Mouse (Mus musculus): ENCODE data around the gene Lrrc4. TPM values are rescaled to one million over a fixed set of nuclear protein-coding genes. Genes with fewer than 3 reads are reported as not detected.

The Lrrc4 gene
- polyA plus RNA-seq, 1 experiment from 2014 or later: 0.22 TPM

DNA sequence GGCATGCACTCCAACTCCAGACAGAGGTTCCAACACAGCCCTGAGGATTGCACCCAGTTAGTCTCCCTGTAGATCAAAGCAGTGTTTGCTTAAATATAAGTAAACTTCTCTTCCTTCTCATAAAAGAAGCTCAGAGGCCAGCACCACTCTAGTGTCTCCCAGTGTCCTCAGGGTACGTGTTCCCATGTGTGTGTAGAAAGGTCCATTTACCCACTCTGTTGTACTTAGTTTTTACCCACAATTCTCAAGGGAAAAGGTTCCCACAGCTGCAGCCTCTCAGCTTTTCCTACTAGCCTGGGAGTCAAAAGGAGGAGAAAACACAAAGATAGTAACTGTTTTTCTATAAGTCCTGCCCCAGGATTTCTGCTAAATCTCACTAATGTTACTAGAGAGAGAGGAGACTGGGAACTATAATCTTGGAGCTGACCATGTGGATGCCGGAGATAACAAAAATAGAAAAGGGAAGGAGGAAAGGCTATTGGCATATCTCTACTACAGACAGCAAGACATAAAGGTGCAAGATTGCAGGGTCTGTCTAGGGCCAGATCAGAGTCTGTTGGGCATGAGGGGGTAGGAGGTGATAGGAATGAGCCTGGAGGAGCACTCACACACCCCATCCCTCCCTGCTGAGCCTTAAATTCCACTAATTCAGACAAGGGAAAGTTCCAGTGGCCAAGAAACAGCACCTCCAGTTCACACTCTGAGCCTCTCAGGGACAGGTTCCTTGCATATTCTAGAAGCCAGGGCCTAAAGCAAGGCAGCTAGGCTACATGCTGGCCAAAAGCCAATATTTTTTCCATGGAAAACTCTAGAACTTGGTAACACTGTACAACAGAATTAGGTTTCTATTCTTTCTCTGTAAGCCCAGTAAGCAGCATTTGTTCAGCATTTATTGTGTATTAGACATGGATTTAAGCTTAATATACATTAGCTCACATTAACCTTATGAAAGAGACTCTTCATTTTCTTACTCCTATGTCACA, 25.9 kb upstream of the Lrrc4 start:
- Histone ChIP-seq H3K36me3 (ENCODE audit: control insufficient read depth, insufficient read depth) (no peaks in the 10 kb centered on the region), H3K27ac (ENCODE audit: low read length) (0 out of 2 replicates have a peak overlapping the region, but pooled peaks have one; percentile 37), H3K4me1 (ENCODE audit: control insufficient read depth, insufficient read depth, low read length) (peaks cover 29% of the 10 kb centered on the region), H3K9ac (ENCODE audit: low read length) (no peak overlapping the region), H3K4me3 (ENCODE audit: low read length) (no peak overlapping the region), H3K4me2 (ENCODE audit: low read depth, low read length) (no peak overlapping the region), H3K27me3 (ENCODE audit: control insufficient read depth, insufficient read depth, low read length) (no peaks in the 10 kb centered on the region), H3K9me3 (replicated peaks; ENCODE audit: control insufficient read depth, low read length) (no peaks in the 10 kb centered on the region)
- WGBS: 37% methylated on average over 2 of the region's 2 CpGs
- ATAC-seq (replicated peaks; ENCODE audit: extremely low read depth, insufficient read depth, low FRiP score): no peak

DNA sequence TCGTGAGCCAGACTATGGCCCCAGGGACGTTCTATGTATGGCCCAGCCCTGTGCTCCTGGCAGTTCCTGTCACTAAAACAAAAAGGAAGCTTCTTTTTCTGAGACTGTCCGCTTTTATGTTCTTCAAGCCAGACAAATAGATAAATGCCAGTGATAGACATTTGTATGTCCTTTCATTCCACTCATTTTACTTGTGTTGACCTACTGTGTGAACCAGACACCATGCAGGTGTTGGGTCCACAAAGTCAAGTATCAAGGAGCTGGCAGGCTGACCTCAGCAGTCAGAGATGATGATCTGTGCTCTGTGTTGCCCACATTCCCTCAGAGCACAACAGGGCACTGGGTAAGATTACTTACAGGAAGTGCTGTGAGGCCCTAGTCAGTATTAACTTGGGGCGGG, 25.2 kb upstream of the Lrrc4 start:
- Histone ChIP-seq H3K27me3 (ENCODE audit: control insufficient read depth, insufficient read depth, low read length) (no peaks in the 10 kb centered on the region), H3K4me2 (ENCODE audit: low read depth, low read length) (no peak overlapping the region), H3K4me1 (ENCODE audit: control insufficient read depth, insufficient read depth, low read length) (peaks cover 29% of the 10 kb centered on the region), H3K27ac (ENCODE audit: low read length) (no peak overlapping the region), H3K36me3 (ENCODE audit: control insufficient read depth, insufficient read depth) (no peaks in the 10 kb centered on the region), H3K9me3 (replicated peaks; ENCODE audit: control insufficient read depth, low read length) (no peaks in the 10 kb centered on the region), H3K4me3 (ENCODE audit: low read length) (no peak overlapping the region), H3K9ac (ENCODE audit: low read length) (no peak overlapping the region)
- 74% methylated on average over 4 of the region's 4 CpGs for WGBS
- no peak for ATAC-seq (replicated peaks; ENCODE audit: extremely low read depth, insufficient read depth, low FRiP score)

DNA sequence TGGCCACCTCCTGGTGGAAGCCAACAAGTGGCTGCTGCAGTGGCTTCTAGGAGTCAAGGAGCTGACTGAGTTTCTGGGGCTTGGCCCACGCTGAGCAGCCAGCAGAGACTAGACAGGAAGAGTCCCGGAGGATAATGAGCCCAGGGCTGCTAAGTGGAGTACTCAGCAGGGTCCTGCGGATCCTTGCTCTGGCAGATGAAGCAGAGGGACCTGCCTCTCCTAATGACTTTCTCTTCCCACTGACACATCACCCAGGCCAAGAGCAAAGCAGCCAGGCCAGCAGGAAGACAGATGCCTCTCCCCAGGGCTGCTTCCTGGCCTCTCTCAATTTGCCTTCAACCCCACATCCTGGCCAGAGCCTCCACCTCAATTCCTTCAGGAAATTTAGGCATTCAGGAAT, 23.9 kb upstream of the Lrrc4 start:
- 45% methylated on average over 3 of the region's 3 CpGs for WGBS
- H3K9me3 ChIP-seq (replicated peaks; ENCODE audit: control insufficient read depth, low read length): no peaks in the 10 kb centered on the region
- no peaks in the 10 kb centered on the region for H3K36me3 ChIP-seq (ENCODE audit: control insufficient read depth, insufficient read depth)
- H3K4me2 ChIP-seq (ENCODE audit: low read depth, low read length): no peak overlapping the region
- H3K9ac ChIP-seq (ENCODE audit: low read length): no peak overlapping the region
- H3K4me1 ChIP-seq (ENCODE audit: control insufficient read depth, insufficient read depth, low read length): peaks cover 29% of the 10 kb centered on the region
- no peak overlapping the region for H3K4me3 ChIP-seq (ENCODE audit: low read length)
- ATAC-seq (replicated peaks; ENCODE audit: extremely low read depth, insufficient read depth, low FRiP score): no peak
- H3K27ac ChIP-seq (ENCODE audit: low read length): no peak overlapping the region
- no peaks in the 10 kb centered on the region for H3K27me3 ChIP-seq (ENCODE audit: control insufficient read depth, insufficient read depth, low read length)

DNA sequence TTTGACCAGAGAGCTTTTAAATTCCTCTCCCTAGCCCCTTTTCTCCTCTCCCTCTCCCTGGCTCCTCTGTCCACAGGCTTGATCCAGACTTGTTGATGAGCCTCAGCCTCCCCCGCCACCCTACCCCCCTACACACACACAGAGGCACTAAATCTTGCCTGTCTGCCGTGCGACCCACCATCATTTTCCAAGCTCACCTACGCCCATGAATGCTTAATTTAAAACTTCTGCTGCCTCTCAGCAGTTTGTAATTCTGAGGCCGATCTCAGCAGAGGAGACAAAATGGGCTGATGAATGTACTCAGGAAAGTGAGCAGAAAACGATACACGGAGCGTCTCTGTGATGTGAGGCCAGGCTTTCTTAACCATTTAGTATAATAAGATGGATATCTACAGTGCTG, 23.1 kb upstream of the Lrrc4 start:
- H3K4me2 ChIP-seq (ENCODE audit: low read depth, low read length): no peak overlapping the region
- 76% methylated on average over 8 of the region's 8 CpGs for WGBS
- H3K9me3 ChIP-seq (replicated peaks; ENCODE audit: control insufficient read depth, low read length): no peaks in the 10 kb centered on the region
- no peaks in the 10 kb centered on the region for H3K27me3 ChIP-seq (ENCODE audit: control insufficient read depth, insufficient read depth, low read length)
- H3K27ac ChIP-seq (ENCODE audit: low read length): no peak overlapping the region
- H3K36me3 ChIP-seq (ENCODE audit: control insufficient read depth, insufficient read depth): no peaks in the 10 kb centered on the region
- peaks cover 31% of the 10 kb centered on the region for H3K4me1 ChIP-seq (ENCODE audit: control insufficient read depth, insufficient read depth, low read length)
- no peak for ATAC-seq (replicated peaks; ENCODE audit: extremely low read depth, insufficient read depth, low FRiP score)
- H3K4me3 ChIP-seq (ENCODE audit: low read length): no peak overlapping the region
- no peak overlapping the region for H3K9ac ChIP-seq (ENCODE audit: low read length)

DNA sequence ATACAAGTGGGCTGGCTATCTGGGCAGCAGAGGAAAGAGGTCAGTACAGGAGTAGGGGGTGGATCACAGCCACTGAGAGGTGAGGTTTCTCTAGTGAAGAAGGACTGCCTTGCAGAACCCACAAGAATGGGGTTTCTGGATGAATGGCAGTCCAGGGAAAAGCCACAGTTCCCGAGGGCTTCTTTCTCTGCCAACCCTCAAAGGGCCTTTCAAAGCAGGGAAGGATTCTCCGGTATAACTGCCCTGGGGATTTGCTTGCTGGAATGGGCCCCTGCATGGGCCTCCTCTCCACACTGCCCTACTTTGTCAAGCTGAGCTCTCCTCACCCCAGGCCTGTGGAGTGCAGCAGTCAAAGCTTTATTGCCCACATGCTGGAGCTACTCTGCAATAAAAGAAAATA, 22.1 kb upstream of the Lrrc4 start:
- ATAC-seq (replicated peaks; ENCODE audit: extremely low read depth, insufficient read depth, low FRiP score): no peak
- Histone ChIP-seq H3K27me3 (ENCODE audit: control insufficient read depth, insufficient read depth, low read length) (no peaks in the 10 kb centered on the region), H3K27ac (ENCODE audit: low read length) (no peak overlapping the region), H3K4me2 (ENCODE audit: low read depth, low read length) (no peak overlapping the region), H3K4me3 (ENCODE audit: low read length) (no peak overlapping the region), H3K9me3 (replicated peaks; ENCODE audit: control insufficient read depth, low read length) (no peaks in the 10 kb centered on the region), H3K9ac (ENCODE audit: low read length) (no peak overlapping the region), H3K36me3 (ENCODE audit: control insufficient read depth, insufficient read depth) (no peaks in the 10 kb centered on the region), H3K4me1 (ENCODE audit: control insufficient read depth, insufficient read depth, low read length) (peaks cover 41% of the 10 kb centered on the region)
- WGBS: 33% methylated on average over 2 of the region's 2 CpGs

DNA sequence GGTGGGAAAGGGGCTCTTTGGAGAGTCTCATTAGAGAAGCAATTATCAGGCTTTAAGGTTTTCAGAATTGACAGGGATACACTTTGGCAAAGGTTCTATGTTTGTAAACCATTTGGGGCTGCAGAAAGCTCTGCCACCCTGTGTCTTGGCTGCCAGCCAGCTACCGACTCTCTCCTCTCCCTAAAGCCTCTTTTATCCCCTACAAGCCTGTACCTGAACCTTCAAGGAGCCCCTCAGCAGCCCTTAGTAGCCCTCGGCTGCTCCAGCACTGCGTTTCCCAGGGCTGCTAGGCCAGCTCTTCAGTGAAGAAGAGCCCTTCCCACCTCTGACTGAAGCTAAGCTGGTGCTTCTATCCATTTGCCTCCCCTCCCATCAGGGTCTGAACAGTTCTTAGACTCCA, 21.6 kb upstream of the Lrrc4 start:
- WGBS: 35% methylated on average over 3 of the region's 3 CpGs
- H3K9me3 ChIP-seq (replicated peaks; ENCODE audit: control insufficient read depth, low read length): no peaks in the 10 kb centered on the region
- H3K4me2 ChIP-seq (ENCODE audit: low read depth, low read length): no peak overlapping the region
- no peak overlapping the region for H3K9ac ChIP-seq (ENCODE audit: low read length)
- no peak for ATAC-seq (replicated peaks; ENCODE audit: extremely low read depth, insufficient read depth, low FRiP score)
- H3K4me1 ChIP-seq (ENCODE audit: control insufficient read depth, insufficient read depth, low read length): peaks cover 40% of the 10 kb centered on the region
- no peak overlapping the region for H3K4me3 ChIP-seq (ENCODE audit: low read length)
- H3K27me3 ChIP-seq (ENCODE audit: control insufficient read depth, insufficient read depth, low read length): no peaks in the 10 kb centered on the region
- H3K27ac ChIP-seq (ENCODE audit: low read length): no peak overlapping the region
- no peaks in the 10 kb centered on the region for H3K36me3 ChIP-seq (ENCODE audit: control insufficient read depth, insufficient read depth)

DNA sequence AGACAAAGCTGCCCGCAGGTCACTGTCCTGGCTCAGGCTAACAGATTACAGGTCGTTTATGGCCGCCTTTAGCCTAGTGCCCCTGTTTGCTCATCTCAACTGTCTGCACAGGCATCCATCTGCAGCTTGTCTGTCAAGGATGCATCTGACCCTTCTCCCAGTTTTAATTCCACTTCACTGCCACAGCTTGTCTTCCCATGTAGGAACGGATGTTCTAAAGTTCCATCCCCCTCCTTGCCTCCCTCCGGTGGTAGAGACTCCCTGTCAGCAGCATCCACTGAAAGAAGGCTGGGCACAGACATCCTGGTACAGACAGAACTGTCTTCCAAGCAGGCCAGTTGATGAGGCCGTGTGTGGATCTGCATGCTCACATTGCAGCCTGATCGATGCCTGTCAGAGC, 20.8 kb upstream of the Lrrc4 start:
- no peak overlapping the region for H3K27ac ChIP-seq (ENCODE audit: low read length)
- no peak overlapping the region for H3K4me3 ChIP-seq (ENCODE audit: low read length)
- H3K4me2 ChIP-seq (ENCODE audit: low read depth, low read length): no peak overlapping the region
- no peaks in the 10 kb centered on the region for H3K9me3 ChIP-seq (replicated peaks; ENCODE audit: control insufficient read depth, low read length)
- no peaks in the 10 kb centered on the region for H3K36me3 ChIP-seq (ENCODE audit: control insufficient read depth, insufficient read depth)
- no peaks in the 10 kb centered on the region for H3K27me3 ChIP-seq (ENCODE audit: control insufficient read depth, insufficient read depth, low read length)
- WGBS: 72% methylated on average over 7 of the region's 7 CpGs
- no peak for ATAC-seq (replicated peaks; ENCODE audit: extremely low read depth, insufficient read depth, low FRiP score)
- peaks cover 42% of the 10 kb centered on the region for H3K4me1 ChIP-seq (ENCODE audit: control insufficient read depth, insufficient read depth, low read length)
- no peak overlapping the region for H3K9ac ChIP-seq (ENCODE audit: low read length)

DNA sequence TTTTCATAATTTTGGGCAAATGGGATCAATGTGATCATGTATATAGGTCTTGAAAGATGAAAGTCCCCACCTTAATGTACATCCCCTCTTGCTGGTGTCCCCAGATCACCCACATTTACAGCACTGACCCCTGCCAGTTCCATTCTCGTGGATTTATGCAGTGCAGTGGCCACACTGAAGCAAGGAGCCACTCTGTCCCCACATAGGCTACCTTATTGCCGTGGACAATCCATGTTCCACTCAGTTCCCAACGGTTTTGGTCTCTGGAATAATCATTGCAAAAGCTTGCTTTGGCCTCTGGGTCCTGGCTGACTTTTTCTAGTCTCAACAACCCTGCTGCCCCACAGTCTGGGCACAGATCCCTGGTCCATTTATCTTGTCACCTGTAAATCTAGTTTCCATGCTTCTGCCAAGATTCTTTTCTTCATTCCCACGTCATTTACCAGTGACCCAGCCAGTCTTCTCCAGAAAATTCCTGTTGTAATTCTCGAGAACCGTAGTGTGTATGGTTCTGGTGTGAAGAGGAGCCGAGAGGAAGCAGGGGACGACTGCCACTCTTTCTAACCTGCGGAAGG, 18.9 kb upstream of the Lrrc4 start:
- no peaks in the 10 kb centered on the region for H3K27me3 ChIP-seq (ENCODE audit: control insufficient read depth, insufficient read depth, low read length)
- H3K36me3 ChIP-seq (ENCODE audit: control insufficient read depth, insufficient read depth): no peaks in the 10 kb centered on the region
- no peak overlapping the region for H3K4me2 ChIP-seq (ENCODE audit: low read depth, low read length)
- 80% methylated on average over 9 of the region's 9 CpGs for WGBS
- no peaks in the 10 kb centered on the region for H3K9me3 ChIP-seq (replicated peaks; ENCODE audit: control insufficient read depth, low read length)
- H3K4me1 ChIP-seq (ENCODE audit: control insufficient read depth, insufficient read depth, low read length): peaks cover 41% of the 10 kb centered on the region
- no peak overlapping the region for H3K4me3 ChIP-seq (ENCODE audit: low read length)
- no peak for ATAC-seq (replicated peaks; ENCODE audit: extremely low read depth, insufficient read depth, low FRiP score)
- no peak overlapping the region for H3K9ac ChIP-seq (ENCODE audit: low read length)
- H3K27ac ChIP-seq (ENCODE audit: low read length): no peak overlapping the region

DNA sequence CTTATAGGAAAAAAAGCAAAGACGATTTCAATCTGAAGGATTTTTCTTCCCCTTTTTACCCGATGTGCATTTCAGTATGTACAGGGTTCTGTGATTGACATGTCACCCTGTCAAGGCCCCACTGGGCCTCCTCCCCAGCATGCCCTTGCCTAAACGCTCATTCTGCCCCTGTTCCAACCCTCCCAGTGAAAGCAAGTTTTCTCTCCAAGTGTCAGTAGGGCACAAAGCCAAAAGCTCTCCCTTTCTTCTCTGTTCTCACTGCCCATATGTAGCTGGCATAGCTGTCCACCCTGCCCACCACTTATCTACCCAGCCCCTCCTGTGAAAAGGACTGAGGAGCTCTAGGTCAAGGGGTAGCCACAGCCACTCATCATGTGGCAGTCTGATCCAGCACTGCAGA, 17.8 kb upstream of the Lrrc4 start:
- H3K9ac ChIP-seq (ENCODE audit: low read length): no peak overlapping the region
- H3K4me2 ChIP-seq (ENCODE audit: low read depth, low read length): no peak overlapping the region
- H3K4me3 ChIP-seq (ENCODE audit: low read length): no peak overlapping the region
- H3K27me3 ChIP-seq (ENCODE audit: control insufficient read depth, insufficient read depth, low read length): no peaks in the 10 kb centered on the region
- no peak for ATAC-seq (replicated peaks; ENCODE audit: extremely low read depth, insufficient read depth, low FRiP score)
- WGBS: 37% methylated on average over 3 of the region's 3 CpGs
- peaks cover 40% of the 10 kb centered on the region for H3K4me1 ChIP-seq (ENCODE audit: control insufficient read depth, insufficient read depth, low read length)
- H3K36me3 ChIP-seq (ENCODE audit: control insufficient read depth, insufficient read depth): no peaks in the 10 kb centered on the region
- no peak overlapping the region for H3K27ac ChIP-seq (ENCODE audit: low read length)
- no peaks in the 10 kb centered on the region for H3K9me3 ChIP-seq (replicated peaks; ENCODE audit: control insufficient read depth, low read length)
